Mouse (Mus musculus) c-Kit-negative CD71-positive TER-119-positive erythroid progenitor cells, embryonic 14.5 days (primary cell): Measurements from ENCODE around the gene 4931409K22Rik.

Source experiments
- DNase-seq: peaks from one replicate; pipeline ENCODE4 v3.0.0-alpha.2; 2013; ENCODE audit warnings: low read depth, low spot score

4931409K22Rik gene

GRCm38 (mm10) chr5:24540387-24541143, 16.0 kb downstream of the 4931409K22Rik start, which contains the start of gene Asb10:
TSS of gene Asb10 (minus strand) at chr5:24540978.
- DNase-seq, result no peak

- no peak for DNase-seq
Measured at GRCm38 (mm10) chr5:24539571-24540296, 16.9 kb downstream of the 4931409K22Rik start.

- no peak for DNase-seq
Measured at GRCm38 (mm10) chr5:24537618-24538017, 19.0 kb downstream of the 4931409K22Rik start.

- no peak for DNase-seq
Measured at GRCm38 (mm10) chr5:24536511-24536910, 20.1 kb downstream of the 4931409K22Rik start.

- DNase-seq, result no peak
Measured at GRCm38 (mm10) chr5:24535731-24536130, 20.9 kb downstream of the 4931409K22Rik start.

GRCm38 (mm10) chr5:24534292-24534691, 22.3 kb downstream of the 4931409K22Rik start:
- DNase-seq, result no peak

- DNase-seq, result no peak
Measured at GRCm38 (mm10) chr5:24533391-24533790, 23.2 kb downstream of the 4931409K22Rik start.

- peak; percentile 64 for DNase-seq
Measured at GRCm38 (mm10) chr5:24530042-24530689, 26.4 kb downstream of the 4931409K22Rik start.

- no peak for DNase-seq
Measured at GRCm38 (mm10) chr5:24527780-24528179, 28.8 kb downstream of the 4931409K22Rik start.

- DNase-seq, result no peak
Measured at GRCm38 (mm10) chr5:24526889-24527230, 29.7 kb downstream of the 4931409K22Rik start, which contains the start of gene Gbx1. TSS of gene Gbx1 (minus strand) at chr5:24527202.

- no peak for DNase-seq
Measured at GRCm38 (mm10) chr5:24526190-24526888, 30.3 kb downstream of the 4931409K22Rik start.

- DNase-seq, result no peak
Measured at GRCm38 (mm10) chr5:24525360-24526189, 31.0 kb downstream of the 4931409K22Rik start.

GRCm38 (mm10) chr5:24524522-24524921, 32.1 kb downstream of the 4931409K22Rik start:
- no peak for DNase-seq

GRCm38 (mm10) chr5:24523806-24524205, 32.8 kb downstream of the 4931409K22Rik start:
- no peak for DNase-seq

GRCm38 (mm10) chr5:24521366-24521765, 35.2 kb downstream of the 4931409K22Rik start:
- no peak for DNase-seq

GRCm38 (mm10) chr5:24512271-24512670, 44.3 kb downstream of the 4931409K22Rik start:
- DNase-seq, result no peak

- no peak for DNase-seq
Measured at GRCm38 (mm10) chr5:24510635-24511034, 46.0 kb downstream of the 4931409K22Rik start.

- no peak for DNase-seq
Measured at GRCm38 (mm10) chr5:24508406-24508805, 48.2 kb downstream of the 4931409K22Rik start.

- DNase-seq, result no peak
Measured at GRCm38 (mm10) chr5:24505513-24505912, 51.1 kb downstream of the 4931409K22Rik start.

GRCm38 (mm10) chr5:24502786-24503185, 53.8 kb downstream of the 4931409K22Rik start:
- DNase-seq, result no peak

- no peak for DNase-seq
Measured at GRCm38 (mm10) chr5:24500851-24501250, 55.8 kb downstream of the 4931409K22Rik start.
